Mouse (Mus musculus) lung, embryonic 16.5 days (tissue): ENCODE results near the gene Erc2. TPM values are rescaled to one million over a fixed set of nuclear protein-coding genes. Genes with fewer than 3 reads are reported as not detected.

ENCODE experiments used
- ATAC-seq: fragments of 200-750 bp; cut with Nextera tagmentation; 2 replicates; pipeline ENCODE4 v1.8.0; 2017; ENCODE audit warnings: low read depth, mild to moderate bottlenecking, moderate library complexity
- H3K27ac ChIP-seq: fragments of 300-500 bp; sonication (generic); 2 replicates; pipeline ENCODE4 v1.5.1; 2014; ENCODE audit warnings: mild to moderate bottlenecking, control low read depth, low read length
- H3K27me3 ChIP-seq: fragments of 300-500 bp; sonication (generic); 2 replicates; pipeline ENCODE4 v1.6.1; 2014; ENCODE audit warnings: low read depth, low read length, mixed read lengths; ENCODE audit not compliant: control insufficient read depth, insufficient read depth
- H3K36me3 ChIP-seq: fragments of 300-500 bp; sonication (generic); 2 replicates; pipeline ENCODE4 v1.6.1; 2014; ENCODE audit warnings: low read length; ENCODE audit not compliant: control insufficient read depth, insufficient read depth
- H3K4me1 ChIP-seq: fragments of 300-500 bp; sonication (generic); replicated peaks from 2 replicates; pipeline ENCODE4 v1.6.1; 2014; ENCODE audit warnings: low read length, mixed read lengths; ENCODE audit not compliant: control insufficient read depth, insufficient read depth
- H3K4me2 ChIP-seq: fragments of 300-500 bp; sonication (generic); 2 replicates; pipeline ENCODE4 v1.6.1; 2014; ENCODE audit warnings: low read depth, low read length, control low read depth
- H3K4me3 ChIP-seq: fragments of 300-500 bp; sonication (generic); 2 replicates; pipeline ENCODE4 v1.5.1; 2014; ENCODE audit warnings: mild to moderate bottlenecking, low read length, control low read depth
- H3K9ac ChIP-seq: fragments of 300-500 bp; sonication (generic); 2 replicates; pipeline ENCODE4 v1.6.1; 2014; ENCODE audit warnings: low read length, control low read depth
- H3K9me3 ChIP-seq: fragments of 300-500 bp; sonication (generic); 2 replicates; pipeline ENCODE4 v1.6.1; 2016; ENCODE audit warnings: low read length; ENCODE audit not compliant: control insufficient read depth
- WGBS: fragments of 180-500 bp; shearing (Covaris S2); extraction: QIAGEN DNeasy Blood & Tissue Kit; methylation state at CpG from one replicate; pipeline ENCODE4 v1.1.7; 2014; 5-methylcytosine and 5-hydroxymethylcytosine counted together
- polyA plus RNA-seq: library from polyadenylated mRNA; unstranded; fragments of >200 nt; fragmentation: Nextera tagmentation; extraction: Ambion mirVana; gene quantifications from 2 replicates; pipeline ENCODE4 v1.2.1, GENCODE M21; 2015

Erc2 gene
- polyA plus RNA-seq, 1 experiment from 2014 or later = 1.5 TPM

- Histone ChIP-seq H3K36me3 (no peaks in the 10 kb centered on the region), H3K4me2 (no peak overlapping the region), H3K9ac (no peak overlapping the region), H3K4me1 (no peaks in the 10 kb centered on the region), H3K27me3 (no peaks in the 10 kb centered on the region), H3K9me3 (no peaks in the 10 kb centered on the region), H3K27ac (no peak overlapping the region), H3K4me3 (no peak overlapping the region)
- ATAC-seq = no peak
- WGBS = 63% methylated on average over 8 of the region's 8 CpGs
These were observed 326.2 kb downstream of the Erc2 start for GRCm38 (mm10) chr14:27948391-27948790.

- Histone ChIP-seq H3K4me1 (no peaks in the 10 kb centered on the region), H3K36me3 (no peaks in the 10 kb centered on the region), H3K9me3 (no peaks in the 10 kb centered on the region), H3K27me3 (no peaks in the 10 kb centered on the region), H3K27ac (no peak overlapping the region), H3K4me3 (no peak overlapping the region), H3K9ac (no peak overlapping the region), H3K4me2 (no peak overlapping the region)
- ATAC-seq = no peak
These were observed 331.6 kb downstream of the Erc2 start for GRCm38 (mm10) chr14:27953814-27954213.

GRCm38 (mm10) chr14:27956801-27957200, 334.6 kb downstream of the Erc2 start:
- H3K27ac ChIP-seq = no peak overlapping the region
- H3K9me3 ChIP-seq = no peaks in the 10 kb centered on the region
- H3K4me2 ChIP-seq = no peak overlapping the region
- no peak overlapping the region for H3K9ac ChIP-seq
- no peaks in the 10 kb centered on the region for H3K27me3 ChIP-seq
- no peak for ATAC-seq
- H3K4me1 ChIP-seq = no peaks in the 10 kb centered on the region; the same call in 1 of the 2 replicates
- no peak overlapping the region for H3K4me3 ChIP-seq
- WGBS = 58% methylated on average over 2 of the region's 2 CpGs
- H3K36me3 ChIP-seq = no peaks in the 10 kb centered on the region

- H3K4me2 ChIP-seq = no peak overlapping the region
- H3K27me3 ChIP-seq = no peaks in the 10 kb centered on the region
- no peak overlapping the region for H3K9ac ChIP-seq
- no peaks in the 10 kb centered on the region for H3K9me3 ChIP-seq
- no peak for ATAC-seq
- no peaks in the 10 kb centered on the region for H3K36me3 ChIP-seq
- H3K4me3 ChIP-seq = no peak overlapping the region
- H3K4me1 ChIP-seq = no peaks in the 10 kb centered on the region
- H3K27ac ChIP-seq = no peak overlapping the region
- WGBS = 82% methylated on average over 6 of the region's 6 CpGs
These were observed 351.5 kb downstream of the Erc2 start for GRCm38 (mm10) chr14:27973701-27974100.

GRCm38 (mm10) chr14:27975661-27976060, 353.4 kb downstream of the Erc2 start:
- Histone ChIP-seq H3K4me1 (no peaks in the 10 kb centered on the region), H3K36me3 (no peaks in the 10 kb centered on the region), H3K4me2 (no peak overlapping the region), H3K27ac (no peak overlapping the region), H3K4me3 (no peak overlapping the region), H3K9ac (no peak overlapping the region), H3K9me3 (no peaks in the 10 kb centered on the region), H3K27me3 (no peaks in the 10 kb centered on the region)
- no peak for ATAC-seq
- 79% methylated on average over 1 of the region's 1 CpGs for whole genome bisulfite sequencing

DNA sequence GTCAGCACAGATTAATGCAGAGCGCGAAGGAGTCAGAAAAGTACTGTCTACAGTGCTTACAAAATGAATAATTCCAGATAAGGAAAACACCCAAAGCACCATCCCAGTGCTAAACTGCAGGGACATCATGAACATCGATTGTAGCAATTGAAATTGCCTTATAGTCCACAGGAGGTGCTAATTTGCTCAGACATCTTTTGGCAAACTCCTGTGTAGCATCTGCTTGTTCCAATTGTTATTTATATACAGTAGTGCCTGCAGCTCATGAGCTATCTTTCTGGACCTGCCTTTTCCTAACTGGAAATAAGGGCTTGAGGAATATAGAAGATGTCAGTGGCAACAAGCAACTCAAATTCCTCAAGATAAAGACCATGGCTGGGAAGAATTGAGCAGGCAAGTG, 362.5 kb downstream of the Erc2 start:
- Histone ChIP-seq H3K27ac (no peak overlapping the region), H3K4me3 (no peak overlapping the region), H3K4me2 (no peak overlapping the region), H3K4me1 (no peaks in the 10 kb centered on the region), H3K9me3 (no peaks in the 10 kb centered on the region), H3K36me3 (no peaks in the 10 kb centered on the region), H3K27me3 (no peaks in the 10 kb centered on the region), H3K9ac (no peak overlapping the region)
- ATAC-seq = no peak
- 70% methylated on average over 3 of the region's 3 CpGs for WGBS

DNA sequence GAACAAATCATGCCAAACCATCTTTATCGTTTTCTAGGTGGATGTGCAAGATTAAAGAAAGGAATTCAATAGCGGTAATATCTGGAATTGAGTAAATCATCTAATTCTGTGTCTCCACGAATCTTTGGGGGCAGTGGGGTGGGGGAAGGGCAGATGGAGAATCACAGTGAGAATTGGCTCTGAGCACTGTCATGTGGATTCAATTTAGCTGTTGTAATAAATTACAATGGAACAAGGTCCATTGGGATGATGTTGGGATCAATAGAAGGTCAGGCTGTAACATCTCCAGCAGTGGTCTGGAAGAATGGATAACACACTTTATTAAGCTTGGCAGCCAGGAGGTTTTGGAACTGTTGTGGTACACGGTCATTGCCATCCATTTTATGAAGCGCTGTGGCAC, 363.0 kb downstream of the Erc2 start:
- Histone ChIP-seq H3K9ac (no peak overlapping the region), H3K4me1 (no peaks in the 10 kb centered on the region), H3K27ac (no peak overlapping the region), H3K27me3 (no peaks in the 10 kb centered on the region), H3K4me2 (no peak overlapping the region), H3K4me3 (no peak overlapping the region), H3K36me3 (no peaks in the 10 kb centered on the region), H3K9me3 (no peaks in the 10 kb centered on the region)
- WGBS = 82% methylated on average over 5 of the region's 5 CpGs
- ATAC-seq = no peak

- Histone ChIP-seq H3K36me3 (no peaks in the 10 kb centered on the region), H3K4me2 (no peak overlapping the region), H3K27ac (no peak overlapping the region), H3K4me3 (no peak overlapping the region), H3K4me1 (no peaks in the 10 kb centered on the region), H3K27me3 (no peaks in the 10 kb centered on the region), H3K9ac (no peak overlapping the region), H3K9me3 (no peaks in the 10 kb centered on the region)
- ATAC-seq = no peak
- WGBS = 70% methylated on average over 1 of the region's 1 CpGs
These were observed 365.2 kb downstream of the Erc2 start for GRCm38 (mm10) chr14:27987422-27987821.

- no peak overlapping the region for H3K4me2 ChIP-seq
- no peaks in the 10 kb centered on the region for H3K9me3 ChIP-seq
- no peak overlapping the region for H3K27ac ChIP-seq
- no peaks in the 10 kb centered on the region for H3K27me3 ChIP-seq
- ATAC-seq = no peak
- H3K4me1 ChIP-seq = no peaks in the 10 kb centered on the region
- WGBS = 44% methylated on average over 3 of the region's 3 CpGs
- no peak overlapping the region for H3K4me3 ChIP-seq
- H3K9ac ChIP-seq = no peak overlapping the region
- no peaks in the 10 kb centered on the region for H3K36me3 ChIP-seq
These were observed 376.3 kb downstream of the Erc2 start for GRCm38 (mm10) chr14:27998551-27998950.

- 44% methylated on average over 4 of the region's 4 CpGs for WGBS
- H3K4me3 ChIP-seq = no peak overlapping the region
- no peaks in the 10 kb centered on the region for H3K9me3 ChIP-seq
- no peak overlapping the region for H3K9ac ChIP-seq
- no peak overlapping the region for H3K27ac ChIP-seq
- peak; percentile 56 for ATAC-seq
- H3K4me2 ChIP-seq = no peak overlapping the region
- no peaks in the 10 kb centered on the region for H3K36me3 ChIP-seq
- H3K27me3 ChIP-seq = no peaks in the 10 kb centered on the region
- no peaks in the 10 kb centered on the region for H3K4me1 ChIP-seq
These were observed 381.8 kb downstream of the Erc2 start for GRCm38 (mm10) chr14:28004023-28004422.
